Mouse (Mus musculus) adrenal gland (tissue): ENCODE data around the gene Lin37.

ENCODE experiments used
- intact Hi-C: fragments of 180-260 bp; cut with DNase I; formaldehyde crosslinking; loops from one replicate; pipeline ENCODE4 v1.15.1; 2025

Lin37 gene

DNA sequence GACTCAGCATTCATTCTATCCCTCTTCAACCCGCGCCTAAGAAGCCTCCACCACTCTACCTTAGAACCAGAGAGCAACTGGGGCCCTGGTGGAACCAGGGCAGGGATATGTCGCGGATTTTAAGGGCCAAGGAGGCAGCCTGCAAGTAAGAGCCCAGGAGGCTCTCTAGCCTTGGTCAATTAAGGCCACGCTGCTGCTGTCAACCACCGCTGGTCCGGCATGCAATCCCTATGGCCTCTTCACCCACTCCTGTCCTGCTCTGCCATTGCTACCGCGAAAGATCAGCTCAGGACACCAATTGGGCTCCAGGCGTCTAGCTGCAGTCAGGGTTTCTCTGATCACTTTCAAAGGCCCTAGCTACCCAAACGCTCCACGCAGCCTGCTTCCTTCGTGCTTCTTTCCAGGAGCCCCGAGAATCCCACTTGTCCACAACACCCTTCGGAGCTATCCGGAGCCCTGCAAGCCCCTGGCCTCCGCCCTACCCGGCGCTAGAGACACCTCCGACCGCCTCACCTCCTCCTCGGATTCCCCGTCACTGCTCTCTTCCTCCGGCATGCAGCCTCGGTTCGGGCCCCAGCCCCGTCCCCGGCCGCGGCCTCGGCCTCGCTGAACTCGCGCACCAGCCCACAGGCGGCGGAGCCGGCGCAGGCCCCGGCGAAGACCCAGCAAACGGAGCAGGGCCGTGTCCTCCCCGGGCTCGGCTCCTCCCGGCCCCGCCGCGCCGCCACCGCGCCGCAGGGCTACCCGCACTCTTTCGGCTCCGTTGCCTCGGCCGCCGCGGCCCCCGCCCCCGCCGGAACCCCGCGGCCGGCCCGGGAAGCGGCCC, 28.4 kb upstream of the Lin37 start:
- intact Hi-C loops: loop anchor here (2.0 kb wide), 2 partner anchors 23 to 25 kb away; partner anchors contain the start of genes Igflr1 and Upk1a

DNA sequence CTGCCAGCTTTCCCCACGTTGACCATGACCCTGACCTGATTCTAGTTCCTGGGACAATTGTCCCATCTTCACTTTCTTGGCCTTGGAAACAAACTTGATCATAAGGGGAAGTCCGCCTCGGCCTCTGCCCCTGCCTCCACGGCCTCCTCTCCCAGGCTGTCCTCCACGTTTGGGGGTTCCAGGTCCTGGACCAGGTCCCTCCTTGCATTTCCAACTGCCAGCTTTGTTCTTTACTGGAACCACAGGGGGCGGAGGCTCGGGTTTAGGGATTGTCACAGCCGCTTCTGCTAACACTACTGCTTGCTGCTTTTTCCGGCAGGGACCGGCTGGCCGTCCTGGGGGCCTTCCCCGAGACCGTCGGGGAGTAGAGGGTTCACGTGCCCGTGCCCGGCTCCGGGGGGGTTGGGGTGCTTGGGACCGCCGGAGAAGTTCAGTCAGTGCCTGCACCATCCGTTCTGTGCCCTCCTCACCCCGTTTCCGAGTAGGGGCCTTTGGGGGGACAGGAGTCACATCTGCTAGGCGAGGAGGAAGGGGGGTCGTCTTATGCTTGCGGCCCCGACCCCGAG, 26.9 kb upstream of the Lin37 start:
- intact Hi-C loops: loop anchor here (2.0 kb wide), 1 partner anchor 22 kb away; the partner anchor contains the start of gene Igflr1

DNA sequence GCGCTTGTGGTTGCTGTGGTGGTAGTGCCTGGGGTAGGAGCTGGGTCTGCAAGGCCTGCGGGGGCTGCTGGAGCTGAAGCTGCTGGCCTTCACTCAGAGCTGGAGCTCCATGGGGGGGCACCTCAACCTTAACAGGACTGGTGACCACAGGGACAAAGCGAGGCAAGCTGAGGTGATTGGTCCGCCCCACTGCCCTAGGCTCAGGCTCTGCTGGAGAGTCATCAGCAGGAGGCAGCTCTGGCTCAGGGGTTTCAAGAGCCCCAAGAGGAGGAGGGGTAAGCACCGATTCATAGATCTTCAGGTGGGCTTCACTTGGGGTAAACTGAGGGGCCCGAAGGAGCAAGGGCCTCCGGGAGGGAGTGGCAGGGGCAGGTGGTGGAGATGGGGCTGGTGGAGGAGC, 25.5 kb upstream of the Lin37 start:
- intact Hi-C loops: no loop called here

DNA sequence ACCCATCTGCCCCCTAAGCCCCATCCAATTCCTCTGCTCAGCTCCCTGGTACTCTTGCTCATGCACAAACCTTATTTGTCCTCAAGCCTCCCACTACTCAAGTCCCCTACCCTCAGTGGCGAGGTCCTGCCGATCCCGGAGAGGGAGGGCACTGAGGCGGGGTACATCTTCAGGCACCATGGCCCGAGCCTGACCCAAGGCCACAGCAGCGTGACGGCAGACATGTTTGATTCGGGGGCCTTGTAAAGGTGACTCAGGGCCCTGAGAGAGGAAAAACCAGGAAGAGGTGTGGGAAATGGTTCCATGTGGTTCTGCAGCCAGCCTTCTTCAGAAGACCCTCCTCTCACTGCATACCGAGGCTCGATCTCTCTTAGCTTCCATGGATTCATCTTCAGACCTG, 24.7 kb upstream of the Lin37 start:
- intact Hi-C loops: no loop called here

DNA sequence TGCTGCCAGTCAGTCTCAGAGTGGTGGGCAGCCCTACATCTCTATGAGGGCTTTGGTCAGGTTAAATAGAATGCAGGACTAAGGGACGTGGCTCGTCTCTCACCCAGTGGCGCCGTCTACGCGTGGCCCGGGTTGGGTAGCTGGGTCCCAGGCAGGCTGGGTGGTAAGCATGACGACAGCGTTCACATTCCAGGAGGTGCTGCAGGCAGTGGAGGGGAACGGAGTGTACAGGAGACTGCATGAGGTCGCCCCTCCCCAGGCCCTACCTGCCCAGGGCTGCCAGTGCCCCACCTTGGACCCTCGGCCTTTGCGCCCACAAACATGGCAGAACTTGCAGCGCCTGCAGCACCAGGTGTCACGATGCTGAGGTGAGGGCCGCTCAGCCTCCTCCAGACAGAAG, 21.9 kb upstream of the Lin37 start:
- intact Hi-C loops: no loop called here

DNA sequence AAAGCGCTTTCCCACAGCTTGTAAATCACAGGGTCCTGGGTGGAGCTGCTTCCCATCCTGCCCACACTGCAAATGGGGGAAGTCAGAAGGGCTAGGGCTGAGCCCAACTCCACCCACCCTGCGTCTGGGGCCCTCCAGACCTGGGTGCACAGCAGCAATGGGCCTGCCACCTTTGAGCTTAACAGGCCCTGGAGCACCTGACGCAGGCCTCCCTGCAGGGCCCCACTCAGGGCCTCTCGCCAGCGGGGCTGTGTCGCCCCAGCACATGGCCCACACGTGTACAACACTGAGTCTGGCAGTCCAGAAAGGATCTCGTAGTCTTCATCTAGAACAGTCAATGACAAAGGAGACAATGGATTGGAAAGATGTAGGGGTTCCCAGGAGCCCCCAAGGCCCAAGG, 20.3 kb upstream of the Lin37 start:
- intact Hi-C loops: loop anchor here (1.0 kb wide), 1 partner anchor 14 kb away; no protein-coding TSS in a partner anchor

DNA sequence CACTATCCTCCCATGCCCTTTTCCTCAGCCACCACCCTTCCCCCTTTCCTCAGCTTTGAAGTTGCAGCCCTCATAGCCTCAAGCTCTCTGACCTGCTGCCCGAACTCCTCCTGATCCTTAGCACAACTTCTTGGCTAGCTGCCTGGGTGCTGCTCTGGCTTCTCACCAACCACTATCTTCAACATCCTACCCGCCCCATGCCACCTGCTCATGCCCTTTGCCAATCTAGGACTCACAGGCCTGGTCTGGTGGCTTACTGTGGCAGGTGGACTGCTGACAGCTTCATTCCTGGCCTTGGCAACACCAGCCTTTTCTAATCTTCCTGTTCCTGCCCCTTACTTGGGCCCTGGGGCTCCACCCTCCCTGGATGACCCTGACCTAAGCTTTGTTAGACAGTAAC, 13.3 kb upstream of the Lin37 start:
- intact Hi-C loops: no loop called here

DNA sequence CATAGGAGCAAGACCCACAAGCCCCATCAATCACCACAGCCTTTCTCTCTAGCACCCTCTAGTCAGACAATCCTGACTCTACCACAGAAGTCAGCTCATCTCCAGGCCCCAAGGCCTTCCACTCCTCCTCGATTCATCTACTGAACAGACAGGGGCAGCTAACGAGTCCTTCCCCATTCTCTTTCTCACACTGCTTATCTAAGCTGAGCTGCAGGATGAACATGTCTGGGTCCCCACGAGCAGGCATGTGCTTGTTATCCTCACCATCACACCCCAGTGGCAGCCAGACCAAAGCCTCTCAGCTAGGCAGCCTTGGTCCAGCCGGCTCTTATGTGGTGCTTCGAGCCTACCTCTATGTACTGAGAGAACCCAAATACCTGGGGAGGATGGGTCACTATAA, 12.8 kb upstream of the Lin37 start:
- intact Hi-C loops: no loop called here

DNA sequence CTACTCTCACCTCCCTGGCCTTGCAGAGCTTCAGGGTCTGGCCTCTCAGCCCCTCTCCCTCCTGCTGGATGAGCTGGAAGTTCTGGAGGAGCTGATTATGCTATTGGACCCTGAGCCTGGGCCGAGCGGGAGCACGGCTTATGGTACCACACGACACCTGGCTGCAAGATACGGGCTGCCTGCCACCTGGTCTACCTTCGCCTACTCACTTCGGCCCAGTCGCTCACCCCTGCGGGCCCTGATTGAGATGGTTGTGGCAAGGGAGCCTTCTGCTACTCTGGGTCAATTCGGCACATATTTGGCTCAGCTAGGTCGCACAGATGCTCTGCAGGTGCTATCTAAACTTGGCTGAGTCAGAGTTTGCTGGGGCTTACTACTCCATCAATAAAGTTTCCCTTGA, 7.9 kb upstream of the Lin37 start:
- intact Hi-C loops: no loop called here

DNA sequence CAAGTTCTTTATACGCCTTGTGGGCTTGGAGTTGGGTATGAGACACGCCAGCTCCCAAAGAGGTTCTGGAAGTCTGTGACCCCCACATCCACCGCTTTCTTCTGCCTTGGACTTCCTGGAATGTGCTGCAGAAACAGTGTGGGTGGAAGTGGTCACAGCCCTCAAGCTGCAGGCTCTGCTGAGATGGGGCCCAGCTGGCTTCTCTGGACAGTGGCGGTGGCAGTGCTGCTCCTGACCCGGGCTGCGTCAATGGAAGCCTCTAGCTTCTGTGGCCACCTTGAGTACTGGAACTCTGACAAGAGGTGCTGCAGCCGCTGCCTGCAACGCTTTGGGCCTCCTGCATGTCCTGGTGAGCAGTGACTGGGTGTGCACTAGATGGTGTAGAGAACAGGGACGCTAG, 6.4 kb upstream of the Lin37 start:
- intact Hi-C loops: loop anchor here (1.0 kb wide), 1 partner anchor 13 kb away; no protein-coding TSS in a partner anchor

DNA sequence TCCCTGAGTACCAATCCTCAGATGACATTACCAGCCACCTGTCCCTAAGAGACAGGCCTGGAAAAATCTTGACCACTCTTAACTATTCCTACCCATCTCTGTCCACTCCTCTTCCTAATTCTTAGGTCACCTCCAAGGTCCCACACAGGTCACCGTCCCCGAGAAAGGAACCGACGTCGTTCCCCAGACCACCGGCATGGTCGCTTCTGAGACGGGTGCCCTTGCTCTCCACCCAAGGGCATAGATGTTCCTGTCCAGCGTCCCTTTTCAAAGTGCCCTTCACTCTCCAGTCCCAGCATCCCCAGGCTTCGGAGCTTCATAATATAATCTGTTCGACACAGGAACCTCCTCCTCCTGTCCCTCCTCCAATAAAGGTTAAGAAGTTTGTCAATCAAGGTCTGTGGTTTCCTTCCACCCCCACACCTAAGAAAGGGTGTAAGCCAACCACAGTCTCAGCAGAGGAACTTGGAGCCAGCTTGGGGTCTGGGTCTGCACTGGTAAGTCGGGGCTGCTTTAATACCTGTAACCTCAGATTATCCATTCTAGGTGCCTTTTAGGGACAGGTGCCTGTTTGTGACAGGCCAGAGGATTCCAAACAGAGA, 5.4 kb upstream of the Lin37 start, which contains the start of gene Igflr1:
Gene Igflr1, plus strand, starts transcription at position 458 of the 602 bp plus-strand sequence.
- intact Hi-C loops: loop anchor here (2.0 kb wide), 1 partner anchor 22 kb away; no protein-coding TSS in a partner anchor

DNA sequence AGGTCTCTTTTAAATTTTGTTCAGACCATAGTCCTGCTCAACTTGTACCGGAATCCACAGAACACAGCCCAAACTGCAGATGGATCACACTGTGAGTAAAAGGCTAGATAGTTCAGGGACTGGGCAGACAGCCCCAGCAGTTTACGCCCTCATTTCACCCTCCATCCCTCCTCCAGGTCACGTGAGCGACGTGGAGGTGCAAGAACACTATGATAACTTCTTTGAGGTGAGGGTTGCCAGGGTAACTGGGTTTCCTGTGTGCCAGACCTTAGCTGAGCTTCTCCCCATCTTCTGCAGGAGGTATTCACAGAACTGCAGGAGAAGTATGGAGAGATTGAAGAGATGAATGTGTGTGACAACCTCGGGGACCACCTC, 4.3 kb upstream of the Lin37 start:
- intact Hi-C loops: loop anchor here (2.0 kb wide), 1 partner anchor 23 kb away; no protein-coding TSS in a partner anchor

DNA sequence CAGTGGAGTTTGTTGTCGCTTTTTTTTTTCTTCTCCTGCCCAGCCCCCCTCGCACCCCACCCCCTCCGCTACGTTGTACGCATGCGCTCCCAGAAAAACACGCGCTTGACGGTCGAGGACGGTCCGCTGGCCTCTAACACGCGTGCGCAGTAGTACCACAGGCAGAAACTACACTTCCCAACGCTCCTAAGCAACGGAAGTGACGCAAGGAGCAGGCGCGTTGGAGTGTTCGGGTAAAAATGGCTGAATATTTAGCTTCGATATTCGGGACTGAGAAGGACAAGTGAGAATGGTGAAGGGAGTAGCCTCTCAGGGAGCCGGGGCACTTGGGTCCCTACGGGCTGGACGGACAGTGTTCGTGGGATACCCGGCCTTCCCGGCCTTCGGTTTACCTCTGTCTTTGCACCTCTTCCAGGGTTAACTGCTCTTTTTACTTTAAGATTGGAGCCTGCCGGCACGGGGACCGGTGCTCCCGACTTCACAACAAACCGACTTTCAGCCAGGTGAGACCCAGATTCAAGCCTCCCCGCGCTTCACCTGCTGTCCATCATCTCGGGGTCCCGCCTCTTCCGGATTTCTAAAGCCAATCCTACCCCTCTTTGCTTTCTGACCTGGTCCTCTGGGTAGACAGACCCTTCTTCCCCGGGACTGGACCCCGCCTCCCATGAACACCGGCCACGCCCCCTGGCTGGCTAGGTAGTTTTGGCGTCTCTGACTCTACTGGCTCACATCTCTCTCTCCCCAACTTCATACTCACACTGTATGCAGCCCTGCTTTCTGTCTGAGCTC, 3.7 kb upstream of the Lin37 start, which contains the start of the genes U2af1l4, Gm49396 and Psenen:
Gene U2af1l4, plus strand, starts transcription at position 185 of the 789 bp plus-strand sequence.
Gene Gm49396, plus strand, starts transcription at position 228 of the 789 bp plus-strand sequence.
Gene Psenen, minus strand, starts transcription at position 511 of the 789 bp plus-strand sequence.
- intact Hi-C loops: no loop called here

DNA sequence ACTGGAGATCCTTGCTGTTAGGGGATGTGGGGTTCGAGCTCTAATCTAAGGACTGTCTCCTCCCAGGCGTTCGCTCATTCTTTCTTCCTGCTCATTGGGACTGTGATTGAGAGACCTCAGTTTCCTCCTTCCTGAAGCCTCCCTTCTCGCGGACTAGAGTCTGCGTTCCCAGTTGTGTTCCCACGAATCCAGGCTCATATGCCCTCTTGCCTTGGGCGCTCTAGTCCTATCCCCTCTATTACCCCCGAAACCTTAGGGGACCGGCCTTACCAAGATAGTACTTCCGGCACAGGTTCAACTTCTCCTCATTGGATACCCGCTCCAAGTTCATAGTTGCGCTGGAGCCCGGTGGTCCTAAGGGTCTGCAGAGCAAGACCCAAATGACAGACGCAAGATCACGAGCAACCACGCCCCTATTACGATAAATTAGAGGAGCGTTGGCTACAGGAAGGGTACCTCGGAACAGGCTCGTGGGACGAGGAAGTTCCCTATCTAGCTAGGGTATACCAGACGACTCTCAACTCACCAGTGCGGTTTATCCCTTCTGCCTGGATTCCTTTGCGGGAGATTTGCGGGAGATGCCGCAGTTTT, 3.0 kb upstream of the Lin37 start:
- intact Hi-C loops: no loop called here

DNA sequence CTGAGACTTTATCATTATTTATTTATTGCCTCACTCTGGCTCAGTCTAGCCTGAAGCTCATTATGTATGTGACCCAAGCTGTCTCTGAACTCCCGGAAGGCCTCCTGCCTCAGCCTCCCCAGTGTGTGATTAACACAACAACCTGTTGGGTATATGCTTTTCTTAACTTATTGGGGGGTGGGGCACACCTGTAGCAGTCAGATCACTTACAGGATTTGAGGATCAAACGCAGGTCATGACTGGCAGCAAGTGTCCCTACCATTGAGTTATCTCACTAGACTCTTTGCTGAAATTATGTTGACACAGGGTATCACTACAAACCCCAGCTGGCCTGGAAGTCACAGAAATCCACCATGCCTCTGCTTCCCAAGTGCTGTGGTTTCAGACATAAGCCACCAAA, 658 bp upstream of the Lin37 start:
- intact Hi-C loops: no loop called here

DNA sequence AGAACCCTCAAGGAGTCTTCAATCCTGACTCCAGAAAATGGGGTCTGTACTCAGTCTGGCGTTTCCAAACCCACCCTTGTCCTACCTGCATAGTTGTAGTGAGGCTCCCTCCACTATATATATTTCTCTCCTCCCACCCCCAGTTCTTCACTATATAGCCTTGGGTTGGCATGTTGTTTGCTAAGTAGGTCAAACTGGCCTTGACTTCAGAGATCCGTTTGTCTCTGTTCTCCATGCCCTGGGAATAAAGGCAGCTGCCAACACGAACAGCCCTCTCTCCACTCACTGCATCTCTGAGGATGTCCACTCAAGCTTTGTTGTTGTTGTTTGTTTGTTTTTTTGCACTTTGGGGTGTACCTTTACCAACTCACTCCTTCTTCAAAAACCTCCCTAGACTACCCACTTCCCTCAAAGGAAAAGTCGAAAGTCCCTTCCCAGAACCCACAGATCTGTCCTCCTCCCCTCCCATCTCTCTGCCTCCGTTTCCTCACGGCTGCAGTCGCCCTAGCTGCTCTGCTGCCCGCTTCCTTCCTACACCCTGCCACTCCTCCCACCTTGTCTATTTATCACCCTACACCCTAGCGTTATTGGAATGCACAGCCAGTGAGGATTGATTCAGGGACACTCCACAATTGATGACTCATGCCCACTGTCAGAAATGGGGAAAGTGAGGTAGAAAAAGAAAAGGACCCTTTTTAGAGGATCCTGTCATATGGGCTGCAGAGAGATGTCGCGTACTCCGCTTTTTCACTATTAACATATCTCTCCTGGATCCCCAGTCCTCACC, 789 bp downstream of the Lin37 start:
- intact Hi-C loops: no loop called here

DNA sequence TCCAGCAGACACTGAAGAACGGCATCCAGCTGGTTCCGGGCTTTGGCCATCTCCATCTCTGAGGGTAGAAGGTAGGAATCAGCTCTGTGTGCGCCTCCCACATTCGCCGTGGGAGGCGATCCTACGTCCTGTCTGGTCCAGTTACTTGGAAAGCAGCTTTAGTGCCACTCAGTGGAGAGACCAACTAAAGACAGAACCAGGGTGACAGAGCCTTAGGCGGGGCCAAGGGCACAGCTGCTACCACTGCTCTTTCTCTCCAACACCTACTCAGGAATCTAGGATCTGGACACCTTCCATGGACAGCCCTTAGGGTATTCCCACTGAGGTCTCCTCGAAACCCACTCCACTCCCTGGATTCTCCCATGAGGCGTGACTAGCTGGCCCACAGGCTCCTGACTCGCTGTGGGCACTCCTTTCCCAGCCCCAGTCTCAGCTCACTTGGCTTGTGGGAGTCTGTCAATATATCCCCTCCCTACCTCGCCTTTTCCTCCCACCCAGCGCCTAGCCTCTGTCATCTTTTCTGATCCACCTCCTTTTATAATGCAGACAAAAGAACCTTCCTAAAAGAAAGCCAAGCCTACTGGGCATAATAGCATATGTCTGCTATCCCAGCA, 1.6 kb downstream of the Lin37 start:
- intact Hi-C loops: no loop called here

DNA sequence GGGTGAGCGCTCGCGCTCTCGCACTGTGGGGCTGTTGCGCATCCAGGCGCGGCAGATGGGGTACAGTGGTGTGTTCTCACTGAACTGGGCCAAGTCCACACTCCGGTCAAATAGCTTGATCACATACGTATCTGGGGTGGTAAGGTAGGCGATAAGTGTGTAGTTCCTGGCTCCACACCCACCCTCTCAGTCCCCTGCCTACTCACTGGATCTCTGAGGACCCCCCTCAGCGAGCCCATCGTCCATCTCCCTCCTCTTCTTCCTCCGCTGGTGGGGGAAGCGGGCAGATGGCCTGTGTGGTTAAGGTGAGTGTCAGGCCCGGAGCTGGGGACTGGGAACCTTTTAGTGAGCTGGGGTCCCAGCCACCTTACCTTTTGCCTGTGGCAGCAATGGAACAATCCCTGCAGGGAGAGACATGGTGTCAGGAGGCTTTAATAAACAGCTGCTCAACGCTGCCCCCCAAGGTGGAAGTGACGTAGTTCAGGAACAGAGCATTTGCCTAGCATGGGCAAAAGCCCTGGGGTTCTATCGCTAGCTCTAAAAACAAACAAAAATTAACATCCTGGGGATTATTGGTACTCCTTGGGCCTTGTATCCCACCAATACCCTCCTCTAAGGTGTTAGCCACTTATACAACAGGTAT, 2.6 kb downstream of the Lin37 start:
- intact Hi-C loops: no loop called here
